Mouse (Mus musculus): ENCODE measurements around the gene Kctd21.
A peak's percentile ranks its signal among the peaks of the same experiment; 100 is the strongest.

Gene Kctd21

DNA sequence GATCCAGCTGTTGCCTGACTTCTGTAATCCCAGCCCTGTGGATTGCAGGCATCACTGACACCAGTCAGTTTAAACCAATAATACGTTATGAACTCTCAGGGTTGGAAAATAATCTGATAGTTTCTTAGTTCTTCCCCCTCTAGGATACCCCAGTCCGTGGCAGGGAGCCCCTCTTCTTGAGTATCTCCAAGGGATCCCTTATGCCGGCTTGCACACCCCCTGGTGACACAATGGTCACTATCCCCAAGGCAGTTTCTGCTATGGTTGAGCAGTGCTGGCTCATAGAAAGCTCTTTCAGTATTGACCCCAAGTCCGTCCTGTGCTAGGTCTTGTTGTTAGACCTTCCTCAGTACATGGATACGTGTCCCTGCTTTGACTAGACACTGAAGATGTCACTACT lies 16.7 kb downstream of the Kctd21 start:
- DNase-seq (ENCODE audit: low read depth), result no peak

DNA sequence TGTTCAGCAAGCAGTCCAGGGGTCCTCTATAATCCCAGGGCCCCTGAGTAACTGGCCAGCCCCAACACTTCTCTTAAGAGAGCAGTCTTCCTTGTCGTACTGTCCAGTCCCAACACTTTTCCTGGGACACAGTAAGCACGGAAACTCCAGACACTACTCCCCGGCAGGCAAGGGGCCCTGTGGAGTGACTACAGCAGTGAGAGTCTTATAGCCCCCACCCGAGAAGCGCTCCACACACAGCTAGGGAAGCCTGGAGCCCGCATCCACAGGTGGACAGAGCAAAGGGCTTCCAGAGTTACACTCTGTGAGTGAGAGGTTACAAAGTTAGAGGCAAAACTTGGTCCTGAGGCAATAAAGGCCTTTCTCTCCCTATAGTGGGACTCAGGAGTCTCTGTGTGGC lies 17.3 kb downstream of the Kctd21 start:
- DNase-seq (ENCODE audit: low read depth), result no peak

DNA sequence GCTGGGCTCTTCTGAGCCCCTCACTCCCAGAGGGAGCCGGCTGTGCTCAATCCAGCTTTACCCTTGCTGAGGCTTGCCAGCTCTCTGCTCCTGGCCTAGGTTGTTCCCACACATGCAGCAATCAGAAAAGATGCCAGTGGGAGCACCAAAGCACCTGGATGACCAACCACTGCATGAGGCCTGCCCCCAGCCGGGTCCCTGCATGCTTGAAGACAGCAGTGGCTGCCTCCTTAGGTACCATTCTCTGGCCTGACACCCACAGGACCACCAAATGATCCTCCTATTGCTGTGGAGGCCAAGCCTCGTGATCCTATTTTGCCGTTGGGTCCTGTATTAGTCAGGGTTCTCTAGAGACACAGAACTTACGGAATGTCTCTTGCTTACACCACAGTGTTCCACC lies 18.8 kb downstream of the Kctd21 start:
- DNase-seq (ENCODE audit: low read depth), result no peak

DNA sequence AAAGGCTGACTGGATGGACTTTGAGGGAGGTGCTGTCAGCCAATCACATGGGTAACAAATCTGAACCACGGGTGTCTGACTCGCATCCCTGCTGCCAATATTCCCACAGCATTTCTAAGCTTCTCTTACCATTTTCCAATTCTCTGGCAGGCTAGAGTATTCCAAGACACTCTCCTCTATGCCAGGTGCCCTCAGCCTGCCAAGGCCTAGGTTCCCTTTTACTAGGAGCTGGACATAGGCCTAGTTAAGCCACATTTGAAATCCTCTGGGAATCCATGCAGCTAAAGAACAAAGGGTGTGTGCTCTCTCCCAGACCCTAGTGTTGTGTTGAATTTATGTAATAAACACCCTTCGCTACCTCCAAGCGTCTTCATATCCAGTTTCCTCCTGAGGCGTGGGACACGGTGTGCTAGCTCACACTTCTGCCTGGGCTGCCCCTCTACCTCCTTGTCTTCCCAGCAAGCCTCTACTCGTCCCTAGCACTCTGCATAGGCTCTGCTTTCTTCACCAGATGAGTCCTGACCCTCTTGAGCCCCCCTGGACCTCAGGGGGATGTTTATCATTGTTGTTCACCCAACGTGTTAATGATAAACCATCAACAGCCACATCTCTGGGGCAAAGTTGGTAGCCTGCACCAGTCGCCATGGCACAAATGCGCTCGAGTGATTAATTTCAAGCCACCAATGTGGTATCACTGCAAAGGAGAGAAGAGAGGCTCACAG lies 19.8 kb downstream of the Kctd21 start:
- DNase-seq (ENCODE audit: low read depth), result no peak

DNA sequence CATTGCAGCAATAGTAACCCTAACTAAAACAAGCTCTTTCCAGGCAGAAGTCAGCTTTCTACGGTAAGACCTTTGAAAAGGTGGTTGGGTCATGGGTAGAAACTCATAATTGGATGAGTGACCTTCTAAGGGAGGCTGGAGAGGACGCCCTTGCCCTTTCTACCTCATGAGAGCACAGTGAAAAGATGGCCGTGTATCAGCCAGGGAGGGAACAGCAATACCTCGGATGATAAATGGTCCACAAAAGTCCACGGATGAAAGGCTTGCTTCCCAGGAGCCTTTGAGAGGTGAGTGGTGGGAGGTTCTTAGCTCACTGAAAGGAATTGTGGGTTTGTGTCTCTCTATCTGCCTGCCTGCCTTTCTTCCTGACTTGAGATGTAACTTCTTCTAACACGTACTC lies 21.2 kb downstream of the Kctd21 start:
- no peak for DNase-seq (ENCODE audit: low read depth)

DNA sequence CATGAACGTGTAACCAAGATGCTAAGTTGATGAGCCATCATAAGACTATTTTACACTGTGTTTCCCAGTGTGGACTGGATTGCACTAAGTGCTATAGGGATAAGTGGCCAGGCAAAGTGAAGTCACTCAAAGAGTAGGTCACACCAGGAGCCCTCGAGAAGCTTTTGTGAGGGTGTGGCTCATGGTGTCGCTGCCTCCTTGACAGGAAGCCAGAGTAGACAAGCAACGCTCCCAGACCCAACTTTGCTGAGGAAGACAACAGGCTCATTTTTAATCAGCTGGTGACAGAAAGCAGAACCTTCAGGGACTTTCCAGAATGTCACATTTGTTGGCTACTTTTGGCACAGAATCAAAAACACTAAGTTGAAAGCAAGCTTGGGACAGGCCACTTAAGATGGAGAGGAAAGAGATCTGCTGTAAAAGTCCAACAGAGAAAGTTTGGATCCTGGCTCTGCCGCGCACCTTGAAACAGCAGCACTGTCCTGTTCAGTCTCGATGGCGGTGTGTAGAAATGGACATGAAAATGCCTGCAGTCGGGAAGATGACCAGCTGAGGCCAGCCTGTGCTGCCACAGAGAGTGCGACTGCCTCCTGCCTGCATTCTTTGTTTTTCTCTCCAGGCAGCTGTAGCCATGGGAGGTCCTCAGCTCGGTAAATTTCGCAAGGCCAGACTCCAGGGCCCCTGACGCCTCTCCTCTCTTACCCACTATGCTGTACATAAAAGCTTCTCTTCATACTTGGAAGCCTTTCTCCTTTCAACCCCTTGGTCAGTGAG lies 23.1 kb downstream of the Kctd21 start:
- peak; percentile 51 for DNase-seq (ENCODE audit: low read depth)

DNA sequence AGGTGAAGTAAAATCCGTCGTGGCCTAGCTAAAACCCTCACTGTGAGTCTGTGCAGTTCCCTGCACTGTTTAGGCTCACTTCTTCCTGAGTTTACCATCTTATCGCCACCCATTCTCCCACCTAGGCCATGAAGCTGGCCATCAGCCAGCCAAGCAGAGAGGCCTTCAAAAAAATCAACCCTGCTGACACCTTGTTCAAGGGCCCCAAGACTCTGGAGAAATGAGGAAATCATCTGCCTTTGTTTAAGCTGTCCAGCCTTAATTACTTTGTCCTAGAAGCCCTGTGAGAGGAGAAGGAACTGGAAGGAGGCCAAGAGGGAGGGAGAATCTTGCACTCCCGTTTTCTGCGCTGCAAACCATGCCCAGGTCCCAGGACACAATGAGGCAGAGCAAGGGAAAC lies 24.1 kb downstream of the Kctd21 start:
- DNase-seq (ENCODE audit: low read depth), result no peak

DNA sequence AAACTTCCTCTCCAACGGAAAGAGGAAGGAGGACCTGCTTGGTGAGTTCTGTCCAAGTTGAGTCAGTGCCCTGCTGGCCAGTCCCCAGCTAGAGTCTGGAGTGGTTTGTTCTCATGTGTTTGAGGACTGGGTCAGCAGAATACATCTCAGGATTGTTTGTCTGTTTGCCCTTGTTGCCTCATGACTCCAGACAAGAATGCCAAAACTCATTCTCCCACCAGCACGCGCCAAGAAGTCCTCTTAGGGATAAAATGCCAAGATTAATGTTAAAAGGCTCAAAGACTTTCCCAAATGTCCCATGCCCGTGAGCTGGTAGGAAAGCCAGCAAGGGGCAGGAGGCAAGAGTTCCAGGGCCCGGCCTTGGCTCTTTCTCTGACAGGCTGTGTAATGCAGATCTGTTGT lies 24.7 kb downstream of the Kctd21 start:
- DNase-seq (ENCODE audit: low read depth), result no peak

DNA sequence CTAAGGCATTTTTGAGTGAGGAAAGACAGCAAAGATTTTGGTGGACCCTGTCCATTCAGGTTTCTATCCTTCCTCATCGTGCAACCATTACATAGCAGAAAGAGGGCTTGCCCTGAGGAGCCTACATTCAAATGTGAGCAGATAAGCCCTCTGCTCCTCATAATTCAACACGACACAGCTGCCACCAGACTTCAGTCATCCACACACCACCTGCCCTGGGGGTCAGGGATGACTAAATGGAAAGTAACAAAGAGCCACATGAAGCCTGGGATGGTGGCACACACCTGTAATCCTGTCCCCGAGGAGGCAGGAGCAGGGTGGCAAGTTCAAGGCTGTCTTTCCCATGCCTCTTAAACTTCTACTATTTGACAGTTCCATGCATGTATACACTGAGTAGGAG lies 25.7 kb downstream of the Kctd21 start:
- no peak for DNase-seq (ENCODE audit: low read depth)

DNA sequence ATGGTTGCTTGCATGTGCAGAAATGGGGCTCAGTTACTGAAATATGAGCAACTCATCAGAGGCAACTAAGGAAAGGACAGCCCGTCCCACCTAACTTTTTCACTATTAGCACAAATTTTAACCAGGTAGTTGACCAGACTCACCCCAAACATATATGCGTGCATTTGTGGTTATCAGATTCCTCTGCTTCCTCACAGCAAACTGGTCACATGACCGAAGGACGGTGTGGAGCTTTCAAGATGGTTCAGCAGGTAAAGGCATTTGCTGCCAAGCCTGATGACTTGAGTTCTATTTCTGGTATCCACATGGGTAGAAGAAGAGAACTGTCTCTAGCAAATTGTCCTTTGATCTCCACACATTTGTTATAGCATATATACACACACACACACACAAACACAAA lies 26.2 kb downstream of the Kctd21 start:
- DNase-seq (ENCODE audit: low read depth), result no peak

DNA sequence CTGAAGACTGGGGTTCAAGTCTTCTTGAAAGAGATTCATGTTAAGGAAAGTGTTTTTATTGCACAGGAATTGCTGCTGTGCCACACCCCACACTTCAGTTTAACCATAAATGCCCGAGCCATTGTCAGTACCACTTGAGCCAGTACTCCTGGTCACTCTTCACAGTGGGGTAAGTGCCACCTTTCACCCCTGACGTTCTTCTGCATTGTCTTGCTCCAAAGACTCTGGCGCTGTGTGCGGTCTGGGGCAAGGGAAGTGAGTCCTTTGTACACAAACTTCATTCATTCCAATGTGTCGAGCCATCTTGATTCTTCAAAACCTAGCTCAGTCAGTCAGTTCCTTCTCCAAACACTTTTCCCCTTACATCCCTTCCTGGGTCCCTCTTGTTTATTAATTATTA lies 28.0 kb downstream of the Kctd21 start:
- DNase-seq (ENCODE audit: low read depth), result no peak

DNA sequence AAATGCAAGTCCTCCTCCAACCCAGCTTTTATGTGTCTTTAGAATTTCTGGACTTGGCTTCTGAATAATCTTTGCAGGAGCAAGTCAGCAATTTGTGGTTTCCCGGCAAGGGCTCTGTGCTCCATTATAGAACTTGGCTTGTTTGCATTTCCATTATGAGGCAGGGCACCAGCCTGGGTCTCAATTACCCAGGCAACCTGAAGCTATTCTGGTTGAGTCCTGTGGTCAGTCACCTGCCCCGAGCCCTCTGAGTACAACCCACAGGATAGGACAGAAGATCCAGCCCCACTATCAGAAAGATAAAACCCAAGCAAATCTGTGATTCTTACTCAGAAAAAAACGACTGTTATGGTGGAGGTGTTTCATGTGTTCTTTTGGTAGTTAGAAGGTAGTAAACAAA lies 28.8 kb downstream of the Kctd21 start:
- DNase-seq (ENCODE audit: low read depth), result no peak

DNA sequence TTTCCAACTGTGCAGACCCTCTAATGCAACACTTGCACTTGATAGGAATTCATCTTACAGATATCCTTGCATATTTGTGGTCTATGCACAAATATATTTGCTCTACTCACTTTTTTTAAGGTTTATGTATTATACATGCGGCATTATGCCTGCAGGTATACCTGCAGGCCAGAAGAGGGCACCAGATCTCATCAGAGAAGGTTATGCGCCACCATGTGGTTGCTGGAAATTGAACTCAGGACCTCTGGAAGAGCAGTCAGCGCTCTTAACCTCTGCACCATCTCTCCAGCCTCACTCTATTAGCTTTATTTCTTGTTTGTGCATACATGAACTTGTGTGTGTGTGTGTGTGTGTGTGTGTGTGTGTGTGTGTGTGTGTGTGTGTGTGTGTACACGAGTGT lies 29.3 kb downstream of the Kctd21 start:
- DNase-seq (ENCODE audit: low read depth), result peak; percentile 78

DNA sequence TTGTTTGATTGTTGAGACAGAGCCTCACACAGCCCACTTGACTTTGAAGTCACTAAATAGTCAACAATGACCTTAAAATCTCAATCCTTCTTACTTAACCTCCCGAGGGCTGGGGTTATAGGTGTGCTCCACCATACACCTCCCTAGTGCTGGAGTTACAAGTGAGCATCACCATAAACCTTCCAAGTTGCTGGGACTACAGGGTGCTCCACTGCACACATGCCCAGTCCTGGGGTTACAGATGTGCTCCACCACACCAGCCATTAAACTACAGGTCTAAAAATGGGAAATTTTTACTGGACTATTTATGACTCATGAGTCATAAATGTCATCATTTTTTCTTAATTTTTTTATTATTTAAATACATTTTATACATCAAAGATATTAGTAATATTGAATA lies 33.8 kb downstream of the Kctd21 start:
- no peak for DNase-seq (ENCODE audit: low read depth)

DNA sequence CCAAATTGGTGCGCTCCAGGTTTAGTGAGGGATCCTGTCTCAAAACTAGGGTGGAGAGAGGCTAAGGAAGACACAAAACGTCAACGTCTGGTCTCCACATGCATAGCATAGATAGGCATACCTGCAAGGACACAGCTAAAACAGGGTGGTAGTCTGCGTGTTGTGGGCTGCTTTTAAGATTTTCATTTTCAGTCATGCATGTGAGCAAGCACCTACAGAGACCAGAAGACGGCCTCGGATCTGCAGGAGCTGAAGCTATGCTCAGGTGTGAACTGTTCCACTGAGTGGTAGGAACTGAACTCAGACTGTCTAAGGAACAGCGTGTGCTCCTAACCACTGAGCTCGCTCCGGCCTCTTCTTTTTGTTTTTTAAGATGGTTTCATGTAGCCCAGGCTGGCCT lies 43.0 kb downstream of the Kctd21 start:
- no peak for DNase-seq (ENCODE audit: low read depth)

DNA sequence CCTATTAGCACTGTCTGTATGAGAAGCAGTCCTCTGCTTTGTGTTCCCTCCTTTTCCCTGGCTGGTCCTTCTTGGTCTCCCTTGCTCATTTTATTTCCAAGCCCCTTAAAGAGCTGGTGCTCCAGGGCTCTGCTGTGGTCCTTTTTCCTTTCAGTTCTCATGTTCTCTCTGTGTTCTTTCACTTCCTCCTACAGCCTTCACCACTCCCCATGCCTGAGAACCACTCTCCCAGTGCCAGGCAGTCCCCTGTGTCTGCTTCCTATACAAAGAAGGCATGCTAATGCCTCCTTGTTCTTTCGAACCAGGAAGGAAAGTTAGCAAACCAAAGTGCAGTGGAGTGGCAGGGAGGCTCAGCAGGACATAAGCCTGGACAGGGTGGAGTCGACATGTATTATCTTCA lies 43.8 kb downstream of the Kctd21 start:
- no peak for DNase-seq (ENCODE audit: low read depth)

DNA sequence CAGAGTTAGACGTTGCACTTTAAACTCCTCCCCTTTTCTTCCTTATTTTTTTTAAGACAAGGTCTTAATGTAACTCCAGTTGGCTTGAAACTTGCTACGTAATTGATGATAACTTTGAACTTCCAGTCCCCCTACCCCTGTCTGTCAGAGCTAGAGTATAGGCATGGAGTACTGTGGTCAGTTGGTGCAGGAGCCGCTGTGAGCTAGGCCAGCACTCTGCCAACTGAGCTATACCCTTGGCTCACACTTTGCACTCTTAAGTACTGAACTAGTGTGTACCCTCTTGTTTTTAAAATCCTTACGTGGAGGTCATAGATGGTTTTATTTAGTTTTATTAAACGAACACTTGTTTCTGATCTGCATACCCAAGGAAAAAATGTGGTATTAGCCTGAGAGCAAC lies 47.2 kb downstream of the Kctd21 start:
- DNase-seq (ENCODE audit: low read depth), result no peak

DNA sequence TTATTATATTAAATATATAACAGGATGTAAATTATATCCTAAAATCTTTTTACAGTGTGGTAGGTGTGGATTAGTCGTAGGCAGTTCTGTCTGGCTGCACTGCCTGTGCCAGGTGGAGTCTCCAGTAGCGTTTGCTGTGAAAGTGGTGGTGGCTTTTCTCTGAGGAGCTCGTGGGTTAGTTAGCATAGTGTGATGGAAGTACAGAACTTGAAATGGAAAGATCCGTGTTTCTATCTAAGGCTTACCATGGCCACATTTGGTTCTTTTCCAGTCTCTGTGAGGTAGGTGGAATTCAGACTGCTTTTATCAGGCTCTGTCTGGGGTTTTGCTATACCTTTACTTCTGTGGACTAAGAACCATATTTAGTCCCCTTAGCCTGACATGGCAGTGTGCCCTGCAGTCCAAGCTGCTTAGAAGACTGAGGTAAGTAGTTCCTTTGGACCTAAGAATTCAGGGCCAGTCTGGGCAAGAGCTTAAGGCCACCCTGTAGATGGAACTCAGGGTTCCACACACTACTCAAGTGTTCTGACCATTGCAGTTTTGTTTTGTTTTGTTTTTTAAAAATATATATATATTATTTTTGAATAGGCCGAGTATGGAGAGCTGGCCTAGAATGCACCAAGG lies 48.5 kb downstream of the Kctd21 start:
- no peak for DNase-seq (ENCODE audit: low read depth)

DNA sequence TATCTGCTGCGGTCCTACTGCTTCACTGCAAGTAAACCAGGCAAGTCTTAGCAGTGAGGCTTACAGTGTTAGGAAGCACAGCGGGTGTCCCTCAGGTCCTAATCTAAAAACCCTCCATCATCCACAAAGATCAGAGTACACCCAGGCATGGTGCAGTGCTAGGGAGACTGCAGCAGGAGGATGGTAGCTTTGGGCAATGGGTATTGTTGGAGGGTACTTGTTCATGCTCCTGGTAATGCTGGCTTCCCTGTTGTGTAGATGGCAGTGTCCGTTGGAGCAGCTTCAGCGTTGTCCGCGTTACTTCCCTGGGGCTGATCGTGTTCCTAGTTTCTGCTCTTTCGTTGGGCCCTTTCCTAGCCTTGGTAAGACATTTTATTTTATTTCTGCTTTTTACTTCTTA lies 50.5 kb downstream of the Kctd21 start:
- no peak for DNase-seq (ENCODE audit: low read depth)

DNA sequence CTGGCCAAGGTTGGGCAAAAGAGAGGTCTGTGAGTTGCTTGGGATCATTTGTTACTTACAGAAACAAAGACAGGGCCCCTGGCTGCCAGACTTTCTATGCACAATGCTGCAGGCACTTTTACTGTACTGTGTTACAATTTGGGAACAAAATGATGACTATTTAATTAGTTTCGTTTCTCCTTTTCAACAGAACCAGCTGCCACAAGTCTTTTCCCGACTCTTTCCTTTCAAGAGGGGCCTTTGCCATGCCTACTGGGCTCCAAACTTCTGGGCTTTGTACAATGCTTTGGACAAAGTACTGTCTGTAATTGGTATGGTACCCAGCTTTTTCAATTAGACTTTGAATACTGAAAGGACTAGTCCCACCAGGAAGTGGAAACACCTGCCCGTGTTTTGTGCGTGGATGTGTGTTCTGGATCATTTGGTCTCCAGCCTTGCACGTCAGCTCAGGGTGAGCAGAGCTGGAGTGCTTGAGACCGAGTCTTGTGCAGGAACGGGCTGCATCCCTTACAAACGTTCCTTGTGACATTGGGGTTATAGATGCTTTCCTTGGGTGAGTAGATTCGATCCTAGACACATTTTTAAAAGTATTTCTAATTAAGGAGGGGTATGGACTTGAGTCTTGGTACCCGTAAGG lies 51.5 kb downstream of the Kctd21 start:
- DNase-seq (ENCODE audit: low read depth), result no peak

DNA sequence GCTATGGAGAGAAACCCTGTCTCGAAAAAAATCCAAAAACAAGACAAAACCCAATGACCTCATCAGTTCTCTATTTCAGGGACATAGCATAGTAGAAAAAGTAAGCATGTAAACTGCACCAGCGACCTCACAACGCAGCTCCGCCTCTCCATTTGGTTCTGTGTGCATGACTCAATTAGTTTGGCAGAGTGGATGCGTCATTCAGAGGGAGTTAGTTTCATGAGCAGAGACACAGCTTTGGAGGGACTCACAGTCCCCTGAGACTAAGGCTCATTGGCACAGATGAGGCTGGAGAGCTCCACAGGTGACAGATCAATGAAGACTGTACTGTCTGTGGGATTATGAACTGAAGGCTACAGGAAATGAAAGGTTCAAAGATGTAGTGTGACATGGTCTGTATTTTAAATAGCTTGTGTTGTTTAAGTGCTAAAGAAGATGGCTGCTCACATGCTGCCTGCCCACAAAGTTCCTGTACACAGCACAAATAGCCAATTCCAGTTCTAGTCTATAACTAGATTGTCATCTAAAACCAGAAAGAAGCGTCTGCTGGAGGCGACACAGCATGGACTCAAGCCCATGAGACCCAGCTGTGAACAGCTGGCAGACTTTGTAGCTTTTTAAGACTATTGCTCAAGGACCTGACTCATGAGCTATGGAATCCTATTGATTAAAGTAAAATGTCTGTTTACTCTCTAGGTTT lies 54.1 kb downstream of the Kctd21 start:
- no peak for DNase-seq (ENCODE audit: low read depth)

DNA sequence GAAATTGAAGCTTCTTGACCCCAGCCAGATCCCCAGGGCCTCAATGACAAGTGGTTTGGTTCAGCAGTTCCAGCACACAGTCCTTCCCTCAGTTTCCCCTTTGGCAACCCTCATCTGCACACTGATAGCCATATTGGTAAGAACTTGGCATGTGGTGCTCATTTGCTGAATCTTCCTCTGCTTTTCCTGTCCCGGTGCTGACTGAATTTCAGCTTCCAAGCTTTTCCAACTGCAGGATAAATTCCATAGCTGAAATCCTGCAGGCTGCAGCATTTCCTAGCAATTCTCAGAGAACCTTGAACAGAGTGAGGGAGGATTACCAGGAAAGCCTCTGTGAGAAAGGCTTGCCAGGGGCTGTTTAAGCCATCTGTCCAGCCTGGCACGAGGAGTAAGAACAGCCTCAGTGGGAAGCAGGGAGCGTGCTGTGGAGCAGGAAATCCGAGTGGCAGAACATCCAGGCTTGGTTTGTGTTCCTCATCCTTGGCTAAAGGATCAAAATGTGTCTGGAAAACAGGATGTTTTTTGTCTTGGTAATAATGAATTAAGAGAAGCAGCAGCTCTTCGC lies 54.8 kb downstream of the Kctd21 start:
- DNase-seq (ENCODE audit: low read depth), result no peak
